Mouse (Mus musculus) C2C12 (cell line): ENCODE data around the gene Scd2. TPM values are rescaled to one million over a fixed set of nuclear protein-coding genes. Genes with fewer than 3 reads are reported as not detected.

ENCODE experiments used
- H3K27me3 ChIP-seq: one replicate; pipeline ENCODE4 v1.6.1; 2011; ENCODE audit not compliant: control insufficient read depth, insufficient read depth, insufficient read length
- H3K36me3 ChIP-seq: one replicate; pipeline ENCODE4 v1.6.1; 2011; ENCODE audit not compliant: control insufficient read depth, insufficient read depth
- H3K4me3 ChIP-seq: one replicate; pipeline ENCODE4 v1.5.1; 2011; ENCODE audit warnings: mild to moderate bottlenecking, control low read depth; ENCODE audit not compliant: poor library complexity, insufficient read depth, severe bottlenecking
- H3K79me2 ChIP-seq: one replicate; pipeline ENCODE4 v1.6.1; 2011; ENCODE audit not compliant: control insufficient read depth, insufficient read depth
- H3K79me3 ChIP-seq: one replicate; pipeline ENCODE4 v1.6.1; 2011; ENCODE audit warnings: low read depth, control low read depth
- H3ac ChIP-seq: one replicate; pipeline ENCODE3; 2011; ENCODE audit warnings: low read depth; ENCODE audit not compliant: control insufficient read depth, insufficient read length
- CEBPB ChIP-seq: IDR thresholded peaks from one replicate; pipeline ENCODE4 v1.6.1; 2011; ENCODE audit warnings: low read depth, mild to moderate bottlenecking, control low read depth, moderate library complexity
- CTCF ChIP-seq: IDR thresholded peaks from one replicate; pipeline ENCODE4 v1.5.1; 2011; ENCODE audit not compliant: control insufficient read depth, insufficient read depth, insufficient read length
- FOSL1 ChIP-seq: IDR thresholded peaks from one replicate; pipeline ENCODE4 v1.8.0; 2011; ENCODE audit warnings: mild to moderate bottlenecking, low read length; ENCODE audit not compliant: poor library complexity, insufficient read depth, severe bottlenecking
- MAX ChIP-seq: IDR thresholded peaks from one replicate; pipeline ENCODE4 v1.6.1; 2011; ENCODE audit warnings: mild to moderate bottlenecking, control low read depth
- MYOD1 ChIP-seq: IDR thresholded peaks from one replicate; pipeline ENCODE4 v1.6.1; 2011; ENCODE audit warnings: low read depth; ENCODE audit not compliant: control insufficient read depth, insufficient read length
- MYOG ChIP-seq: IDR thresholded peaks from one replicate; pipeline ENCODE4 v1.6.1; 2011; ENCODE audit not compliant: control insufficient read depth, insufficient read length; ENCODE audit errors: extremely low read depth
- USF1 ChIP-seq: IDR thresholded peaks from one replicate; pipeline ENCODE4 v1.6.1; 2011; ENCODE audit warnings: low read depth, mild to moderate bottlenecking, control low read depth, moderate library complexity
- polyA plus RNA-seq: library from polyadenylated mRNA; unstranded; fragments of >200 nt; fragmentation: generic; extraction: Trizol; gene quantifications from one replicate; pipeline ENCODE4 v1.2.1, GENCODE M21; 2012; ENCODE audit warnings: missing spikeins

The Scd2 gene
- polyA plus RNA-seq, 1 experiment = 144 TPM

DNA sequence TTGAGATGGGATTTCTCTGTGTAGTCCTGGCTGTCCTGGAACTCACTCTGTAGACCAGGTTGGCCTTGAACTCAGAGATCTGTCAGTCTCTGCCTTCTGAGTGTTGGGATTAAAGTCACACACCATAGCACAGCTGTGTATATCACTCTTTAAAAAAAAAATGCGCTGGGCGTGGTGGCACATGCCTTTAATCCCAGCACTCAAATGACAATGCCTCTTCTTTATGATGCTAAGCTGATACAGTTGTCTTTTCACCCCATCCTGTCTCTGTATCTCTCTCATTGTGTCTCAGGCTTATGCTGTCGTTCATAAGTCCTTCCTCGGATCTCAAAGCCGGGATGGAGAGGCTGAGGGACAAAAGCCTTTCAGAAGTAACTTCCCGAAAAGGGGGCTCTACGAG, 31.7 kb upstream of the Scd2 start:
- Histone ChIP-seq H3K79me2 (no peaks in the 10 kb centered on the region), H3ac (no peak overlapping the region), H3K4me3 (no peak overlapping the region), H3K79me3 (no peaks in the 10 kb centered on the region), H3K36me3 (no peaks in the 10 kb centered on the region), H3K27me3 (no peaks in the 10 kb centered on the region)
- no peak for TF ChIP-seq MYOG
- no peak for TF ChIP-seq MYOD1
- no peak for TF ChIP-seq MAX
- no peak for TF ChIP-seq CEBPB
- TF ChIP-seq USF1 = no peak
- TF ChIP-seq CTCF = no peak

DNA sequence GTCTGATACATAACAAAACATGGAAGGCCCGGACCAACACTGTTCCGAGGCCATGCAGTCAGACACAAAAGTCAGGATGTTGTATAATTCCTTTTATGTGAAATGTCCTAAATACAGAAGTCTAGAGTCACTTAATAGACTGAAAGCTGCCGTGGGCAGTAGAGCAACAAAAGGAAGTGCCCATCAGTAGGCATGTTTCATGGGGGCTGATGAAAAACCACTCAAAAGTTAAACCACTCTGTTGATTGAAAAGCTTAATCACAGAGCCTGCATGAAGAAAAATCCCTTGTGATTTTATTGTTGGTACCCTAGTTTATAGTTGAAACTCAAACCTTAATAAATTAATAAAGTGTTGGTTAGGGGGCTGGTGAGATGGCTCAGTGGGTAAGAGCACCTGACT, 29.9 kb upstream of the Scd2 start:
- Histone ChIP-seq H3K36me3 (no peaks in the 10 kb centered on the region), H3K4me3 (no peak overlapping the region), H3K27me3 (no peaks in the 10 kb centered on the region), H3K79me3 (no peaks in the 10 kb centered on the region), H3ac (no peak overlapping the region), H3K79me2 (no peaks in the 10 kb centered on the region)
- TF ChIP-seq CTCF (no peak), MYOD1 (no peak), CEBPB (no peak), MAX (no peak)

DNA sequence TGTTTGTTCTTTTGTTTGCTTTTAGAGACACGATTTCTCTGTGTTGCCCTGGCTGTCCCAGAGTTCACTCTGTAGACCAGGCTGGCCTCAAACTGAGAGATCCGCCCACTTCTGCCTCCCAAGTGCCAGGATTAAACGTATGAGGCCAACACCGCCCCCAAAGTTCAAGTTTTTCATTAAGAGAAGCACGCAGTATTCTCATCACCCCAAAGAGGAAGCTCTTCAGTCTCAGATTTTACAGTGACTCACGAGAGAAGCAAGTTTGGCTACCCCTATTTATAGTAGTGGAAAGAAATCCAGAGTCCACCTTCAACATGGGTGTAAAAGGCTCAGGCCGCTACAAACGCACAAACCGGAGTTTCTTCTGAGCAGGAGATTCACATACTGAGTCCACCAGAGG, 29.2 kb upstream of the Scd2 start:
- H3K36me3 ChIP-seq = no peaks in the 10 kb centered on the region
- H3ac ChIP-seq = no peak overlapping the region
- no peak overlapping the region for H3K4me3 ChIP-seq
- no peaks in the 10 kb centered on the region for H3K79me2 ChIP-seq
- H3K27me3 ChIP-seq = no peaks in the 10 kb centered on the region
- no peaks in the 10 kb centered on the region for H3K79me3 ChIP-seq
- TF ChIP-seq MYOD1 (no peak), MAX (no peak), MYOG (no peak), USF1 (no peak), CTCF (no peak), FOSL1 (no peak), CEBPB (no peak)

DNA sequence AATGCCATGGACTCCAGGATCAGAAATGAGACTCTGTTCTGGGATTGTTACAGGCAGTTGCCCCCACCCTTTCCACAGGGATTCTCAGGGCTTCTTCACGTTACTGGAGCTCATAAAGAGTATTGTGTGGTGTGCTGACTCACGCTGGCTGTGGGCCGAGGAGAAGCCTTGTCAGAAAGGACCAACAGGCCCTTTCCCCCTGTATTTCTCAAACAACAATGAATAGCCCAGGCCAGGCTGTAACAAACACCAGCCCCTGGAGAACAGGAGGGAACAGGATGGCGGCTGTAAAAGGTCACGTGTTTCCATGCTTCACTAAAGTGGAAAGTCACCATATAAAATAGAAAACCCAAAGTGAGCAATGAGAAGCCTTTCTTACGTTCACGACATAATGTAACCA, 28.2 kb upstream of the Scd2 start:
- Histone ChIP-seq H3K79me3 (no peaks in the 10 kb centered on the region), H3K27me3 (no peaks in the 10 kb centered on the region), H3K79me2 (no peaks in the 10 kb centered on the region), H3K4me3 (no peak overlapping the region), H3K36me3 (no peaks in the 10 kb centered on the region), H3ac (no peak overlapping the region)
- no peak for TF ChIP-seq MYOD1
- TF ChIP-seq USF1 = peak; percentile 84
- TF ChIP-seq MAX = no peak
- peak; percentile 33 for TF ChIP-seq FOSL1

DNA sequence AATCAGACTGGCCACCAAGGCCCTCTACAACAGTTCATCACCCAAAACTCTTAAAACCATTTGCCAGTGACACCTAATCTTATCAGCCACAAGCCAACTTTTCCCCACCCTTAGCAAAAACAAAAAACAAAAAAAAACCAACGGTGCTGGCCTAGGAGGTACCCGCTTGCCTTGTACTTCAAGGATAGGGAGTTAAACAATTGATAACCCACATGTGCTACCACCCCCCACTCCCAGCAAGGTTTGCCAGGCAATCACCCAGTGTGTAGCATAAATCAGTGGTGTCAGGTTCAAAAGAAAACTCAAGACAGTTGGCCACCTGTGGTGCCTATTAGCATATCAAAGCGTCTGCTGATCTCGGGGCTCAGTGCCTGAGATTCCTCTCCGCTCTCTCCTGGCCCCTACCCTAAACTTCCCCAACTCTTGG, 27.6 kb upstream of the Scd2 start:
- Histone ChIP-seq H3K79me2 (no peaks in the 10 kb centered on the region), H3ac (no peak overlapping the region), H3K4me3 (no peak overlapping the region), H3K27me3 (no peaks in the 10 kb centered on the region), H3K79me3 (no peaks in the 10 kb centered on the region), H3K36me3 (no peaks in the 10 kb centered on the region)
- TF ChIP-seq CEBPB (no peak), CTCF (no peak), MYOG (no peak), FOSL1 (no peak), MYOD1 (no peak)

DNA sequence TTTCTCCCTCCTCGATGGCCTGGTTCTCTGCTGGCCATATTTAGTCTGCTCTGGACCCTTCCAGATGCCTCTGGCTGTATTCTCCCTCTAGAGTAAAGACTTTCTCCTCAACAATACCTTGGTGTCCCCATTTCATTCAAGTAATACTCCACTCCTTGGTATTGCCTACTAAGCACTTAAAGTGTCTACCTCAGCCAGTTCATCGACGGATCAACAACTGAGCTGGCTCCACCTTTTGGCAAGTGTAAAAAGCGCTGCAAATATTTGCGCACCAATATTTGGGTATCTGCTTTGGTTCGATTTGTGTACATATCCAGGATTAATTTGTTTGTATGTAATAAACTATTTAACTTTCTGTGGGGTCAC, 27.0 kb upstream of the Scd2 start:
- Histone ChIP-seq H3K79me3 (no peaks in the 10 kb centered on the region), H3K27me3 (no peaks in the 10 kb centered on the region), H3K36me3 (no peaks in the 10 kb centered on the region), H3K79me2 (no peaks in the 10 kb centered on the region), H3ac (no peak overlapping the region), H3K4me3 (no peak overlapping the region)
- TF ChIP-seq MYOG (no peak), USF1 (no peak), MYOD1 (no peak), MAX (no peak), CEBPB (no peak), FOSL1 (no peak)
